Mouse (Mus musculus) cerebellum, postnatal 14 days (tissue): ENCODE results near the gene Cd19.

Experiments
- DNase-seq, 2 experiments: peaks; one replicate each; pipeline ENCODE4 v3.0.0; 2021; ENCODE audit warnings: mixed read lengths in 2 of 2

Gene Cd19

DNA sequence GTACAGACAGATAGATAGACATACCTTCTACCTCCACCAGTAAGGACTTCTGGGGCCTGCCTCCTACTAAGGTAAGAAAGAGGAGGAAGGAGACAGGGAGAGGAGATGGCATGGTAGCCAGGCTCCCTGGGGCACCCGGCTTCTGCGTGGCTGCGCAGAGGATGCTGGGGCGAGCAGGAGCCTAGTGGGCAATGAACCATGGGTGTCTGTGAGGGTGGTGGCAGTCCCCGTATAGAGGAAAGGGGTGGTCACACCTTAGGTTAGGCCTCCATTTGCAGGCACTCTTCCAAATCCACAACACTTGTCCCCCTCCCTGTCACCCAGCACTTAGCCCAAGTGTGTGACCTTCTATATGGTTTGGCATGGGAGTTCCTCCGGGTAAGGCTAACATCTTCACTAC lies at the start of gene Cd19:
TSS of gene Cd19 (minus strand) at position 165 of the 400 bp plus-strand sequence.
- no peak for DNase-seq

DNA sequence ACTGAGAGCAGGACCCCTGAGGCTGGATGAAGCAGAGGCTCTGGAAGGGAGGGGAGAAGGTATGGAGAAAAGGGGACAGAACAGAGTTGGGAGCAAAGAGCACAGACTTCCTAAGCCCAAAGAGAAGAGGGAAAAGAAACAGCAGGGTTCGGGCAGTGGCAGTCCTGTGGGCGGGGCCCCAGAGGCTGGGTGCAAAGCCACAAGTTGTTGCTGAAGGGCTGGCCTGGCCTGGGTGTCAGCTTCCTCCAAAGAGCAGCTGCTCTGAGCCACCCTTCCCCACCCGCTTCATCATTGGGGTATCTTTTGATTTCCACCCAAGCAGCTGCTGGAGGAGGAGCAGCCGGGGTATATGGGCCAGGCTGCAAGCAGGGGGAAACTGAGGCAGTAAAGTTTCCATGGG lies 49.4 kb upstream of the Cd19 start:
- no peak for DNase-seq

DNA sequence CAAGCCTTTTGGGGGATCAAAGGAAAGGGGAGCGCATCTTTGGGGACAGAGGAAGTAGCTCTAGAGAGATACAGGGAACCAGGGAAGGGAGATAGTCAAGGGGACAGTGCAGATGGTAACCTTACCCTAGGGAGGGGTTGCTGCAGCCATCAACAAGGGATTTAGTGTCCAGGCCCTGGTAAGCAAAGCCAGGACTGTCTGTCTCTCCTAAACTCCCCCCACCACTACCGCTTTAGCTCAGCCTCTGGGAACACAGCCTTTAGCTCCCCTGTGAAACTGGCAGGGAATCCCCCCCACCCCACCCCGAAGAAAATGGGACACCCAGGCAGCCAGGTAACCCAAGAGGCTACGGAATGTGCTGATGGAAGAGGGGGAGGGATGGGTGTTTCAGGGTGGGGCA lies 48.9 kb upstream of the Cd19 start:
- DNase-seq = no peak

DNA sequence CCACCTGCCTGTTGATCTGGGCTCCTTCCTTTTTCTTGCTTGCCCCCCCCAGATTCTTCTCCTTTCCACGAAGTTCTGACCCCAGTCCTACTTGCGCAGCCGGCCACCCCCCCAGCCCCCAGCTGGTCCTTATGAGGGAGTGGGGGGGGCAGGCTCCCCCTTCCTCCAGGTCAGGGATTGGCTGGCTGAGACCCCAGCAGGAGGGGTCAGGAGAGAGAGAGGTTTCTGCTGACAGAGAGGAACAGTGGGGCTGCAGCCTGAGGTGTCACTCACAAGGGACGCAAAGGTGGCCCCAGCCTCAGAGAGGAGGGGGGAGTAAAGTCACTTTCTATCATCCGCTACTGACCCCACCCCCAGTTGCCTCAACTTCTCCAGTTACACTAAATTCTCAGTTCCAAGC lies 48.3 kb upstream of the Cd19 start, which contains the start of gene Atp2a1:
TSS of gene Atp2a1 (minus strand) at position 105 of the 400 bp plus-strand sequence.
- DNase-seq = no peak

GRCm38 (mm10) chr7:126461626-126462025 lies 46.9 kb upstream of the Cd19 start:
- DNase-seq = no peak

DNA sequence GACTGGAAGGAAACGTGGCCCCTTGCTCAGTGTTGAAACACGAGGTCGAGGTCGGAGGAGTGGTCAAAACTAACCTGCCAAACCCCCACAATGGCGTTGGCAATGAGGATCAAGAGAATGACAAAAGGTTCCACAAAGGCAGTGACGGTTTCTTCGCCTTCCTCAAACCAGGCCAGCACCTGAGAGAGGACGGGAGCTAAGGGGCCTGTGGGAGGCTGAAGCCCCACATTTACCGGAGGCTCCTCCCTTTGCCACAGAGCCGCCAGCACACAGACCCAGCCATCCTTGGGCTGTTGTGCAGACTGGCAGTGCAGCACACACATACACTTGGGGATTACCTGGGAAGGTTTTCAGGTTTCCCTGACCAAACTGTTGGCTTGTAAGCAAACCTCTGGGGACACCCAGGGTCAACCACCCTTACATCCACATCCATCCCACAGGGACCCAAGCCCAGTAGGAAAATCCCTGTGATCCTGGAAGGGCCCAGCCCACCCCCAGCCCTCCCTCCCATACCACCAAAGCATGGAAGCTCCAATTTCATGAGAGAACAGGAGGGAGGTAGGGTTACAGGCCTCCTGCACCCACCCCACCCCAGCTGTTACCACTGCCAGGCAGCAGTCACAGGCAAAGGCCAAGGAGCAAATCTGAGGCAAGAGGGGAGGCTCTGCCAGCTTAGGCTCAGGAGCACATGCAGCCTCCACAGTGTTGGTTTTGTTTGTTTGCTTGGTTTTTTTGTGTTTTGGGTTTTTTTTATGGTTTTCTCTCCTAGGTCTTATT lies 46.1 kb upstream of the Cd19 start:
- DNase-seq = no peak

- no peak for DNase-seq
Observed at GRCm38 (mm10) chr7:126458844-126459618, 44.3 kb upstream of the Cd19 start.

GRCm38 (mm10) chr7:126458225-126458624 lies 43.5 kb upstream of the Cd19 start:
- no peak for DNase-seq

- no peak for DNase-seq
Observed at GRCm38 (mm10) chr7:126456382-126457266, 41.9 kb upstream of the Cd19 start.

DNA sequence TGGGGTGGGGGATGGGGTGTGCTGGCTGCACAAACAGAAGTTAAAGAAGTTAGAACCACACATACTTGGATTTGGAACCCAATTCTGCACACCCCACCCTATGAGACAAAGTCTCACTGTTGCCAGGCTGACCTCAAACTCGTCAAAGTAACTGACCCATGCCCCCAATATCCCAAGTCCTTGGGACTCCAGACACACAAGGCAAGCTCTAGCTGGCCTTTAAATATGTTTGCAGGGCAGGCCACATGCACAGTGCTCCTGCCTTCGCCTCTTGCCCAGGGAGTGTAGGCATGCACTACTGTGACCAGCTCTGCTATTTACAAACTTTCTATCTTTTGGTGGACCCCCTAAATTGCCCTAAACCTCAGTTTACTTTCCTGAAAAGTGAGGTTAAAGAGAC lies 40.6 kb upstream of the Cd19 start:
- no peak for DNase-seq

- DNase-seq = no peak
Observed at GRCm38 (mm10) chr7:126453861-126454260, 39.2 kb upstream of the Cd19 start.

- no peak for DNase-seq
Observed at GRCm38 (mm10) chr7:126452244-126452643, 37.6 kb upstream of the Cd19 start.

DNA sequence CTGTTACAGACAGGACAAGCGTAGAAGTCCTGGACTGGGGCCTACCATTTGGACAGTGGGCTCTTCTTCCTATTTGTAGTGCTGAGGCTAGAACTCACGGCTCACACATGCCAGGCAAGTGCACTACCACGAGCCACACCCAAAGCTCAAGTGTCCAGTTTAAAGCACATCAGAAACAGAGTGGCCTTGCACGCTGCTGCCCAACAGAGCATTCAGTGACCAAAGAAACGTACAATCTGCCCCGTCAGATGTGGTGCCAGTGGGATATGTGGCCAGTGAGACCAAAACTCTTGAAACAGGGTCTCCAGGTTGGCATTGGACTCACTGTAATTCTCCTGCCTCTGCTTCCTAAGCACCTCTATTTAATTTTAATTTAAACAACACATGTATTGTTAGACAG lies 36.0 kb upstream of the Cd19 start:
- no peak for DNase-seq

GRCm38 (mm10) chr7:126449991-126450390 lies 35.3 kb upstream of the Cd19 start:
- no peak for DNase-seq

- no peak for DNase-seq
Observed at GRCm38 (mm10) chr7:126448481-126448880, 33.8 kb upstream of the Cd19 start.

DNA sequence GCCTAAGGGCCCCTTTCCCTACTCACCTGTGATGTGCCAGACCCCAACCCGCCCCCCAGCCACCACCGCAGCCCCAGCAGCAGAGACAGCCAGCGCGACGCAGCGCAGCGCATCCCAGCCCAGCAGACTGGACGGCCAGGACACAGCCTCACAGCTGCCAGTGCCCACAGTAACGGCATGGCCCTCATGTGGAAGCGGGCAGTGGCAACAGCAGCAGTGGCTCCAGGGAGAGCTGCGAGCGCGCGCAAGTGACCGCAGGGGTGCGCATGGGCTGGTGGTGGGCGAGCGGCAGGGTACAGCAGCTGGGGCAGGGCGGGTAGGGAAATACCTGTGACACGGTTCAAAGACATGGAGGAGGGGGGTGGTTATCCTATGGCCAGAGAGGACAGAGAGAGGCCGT lies 31.5 kb upstream of the Cd19 start:
- DNase-seq = no peak

- DNase-seq = no peak
Observed at GRCm38 (mm10) chr7:126445104-126445815, 30.6 kb upstream of the Cd19 start.

DNA sequence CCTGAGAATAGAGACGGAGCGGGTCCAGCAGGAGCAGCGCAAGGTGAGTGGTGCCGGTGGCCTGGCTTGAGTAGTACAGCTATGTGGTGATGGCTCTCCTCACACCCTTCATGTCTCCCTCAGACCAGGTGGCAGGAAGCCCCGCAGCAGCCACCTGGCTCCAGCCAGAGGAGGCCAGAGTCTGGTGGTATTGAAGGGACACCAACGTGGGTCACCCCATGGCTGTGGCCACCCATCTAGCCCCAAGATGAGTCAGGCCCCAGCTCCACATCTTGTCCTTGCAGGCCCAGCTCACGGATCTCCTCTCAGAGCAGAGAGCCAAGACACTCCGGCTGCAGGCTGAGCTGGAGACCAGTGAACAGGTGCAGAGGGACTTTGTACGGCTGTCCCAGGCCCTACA lies 29.8 kb upstream of the Cd19 start:
- no peak for DNase-seq

- no peak for DNase-seq
Observed at GRCm38 (mm10) chr7:126443997-126444396, 29.3 kb upstream of the Cd19 start.

DNA sequence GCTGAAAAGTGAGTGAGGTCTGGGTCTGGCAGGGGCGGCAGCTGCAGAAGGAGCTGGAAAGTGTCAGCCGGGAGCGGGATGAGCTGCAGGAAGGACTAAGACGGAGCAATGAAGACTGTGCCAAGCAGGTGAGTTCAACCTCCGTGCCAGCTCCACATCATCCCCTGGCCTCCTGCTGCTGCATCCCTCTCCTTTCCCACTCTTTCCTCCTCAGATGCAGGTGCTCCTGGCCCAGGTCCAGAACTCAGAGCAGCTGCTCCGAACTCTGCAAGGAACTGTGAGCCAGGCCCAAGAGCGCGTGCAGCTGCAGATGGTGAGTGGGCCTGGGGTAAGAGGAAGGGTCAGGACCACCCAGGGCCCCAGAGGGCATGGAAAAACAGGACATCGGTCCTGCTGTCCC lies 25.4 kb upstream of the Cd19 start:
- peak in 1 of 2 experiments; percentile 24 for DNase-seq

DNA sequence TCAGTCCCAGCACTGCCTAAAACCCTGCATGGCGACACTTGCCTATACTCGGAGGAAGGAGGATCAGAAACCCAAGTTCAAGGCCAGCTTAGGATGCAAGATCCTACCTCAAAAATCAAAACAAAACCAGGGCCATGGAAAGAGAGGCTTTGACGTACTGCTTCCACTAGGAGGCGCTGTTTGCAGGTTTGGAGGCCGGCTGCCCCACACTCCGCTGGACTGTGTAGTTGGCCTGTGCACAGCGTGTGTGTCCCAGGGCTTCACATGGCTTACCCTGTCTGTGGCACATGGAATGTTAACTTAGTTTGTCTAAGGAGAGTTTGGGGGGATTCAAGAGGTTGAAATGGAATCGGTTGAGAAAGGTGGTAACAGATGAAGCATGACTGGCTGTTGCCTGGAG lies 22.2 kb upstream of the Cd19 start:
- peak; percentile 68 to 84 for DNase-seq

GRCm38 (mm10) chr7:126435801-126436200 lies 21.1 kb upstream of the Cd19 start:
- no peak for DNase-seq
